Mouse (Mus musculus) retina, embryonic 14.5 days (tissue): Measurements from ENCODE around the gene Oprd1.

ENCODE experiments used
- DNase-seq: peaks from one replicate; pipeline ENCODE4 v3.0.0-alpha.2; 2015; ENCODE audit warnings: low spot score

The Oprd1 gene

GRCm38 (mm10) chr4:132144080-132144841, at the start of gene Oprd1:
Gene Oprd1, minus strand, starts transcription at chr4:132144486.
- peak; percentile 19 for DNase-seq

- no peak for DNase-seq
Observed at GRCm38 (mm10) chr4:132187826-132188401, 43.6 kb upstream of the Oprd1 start.

GRCm38 (mm10) chr4:132183162-132183561, 38.9 kb upstream of the Oprd1 start:
- no peak for DNase-seq

- DNase-seq = no peak
Observed at GRCm38 (mm10) chr4:132181721-132182658, 37.7 kb upstream of the Oprd1 start.

GRCm38 (mm10) chr4:132180710-132181109, 36.4 kb upstream of the Oprd1 start:
- DNase-seq = peak; percentile 49

GRCm38 (mm10) chr4:132178630-132179059, 34.4 kb upstream of the Oprd1 start:
- peak; percentile 91 for DNase-seq

- no peak for DNase-seq
Observed at GRCm38 (mm10) chr4:132176474-132176873, 32.2 kb upstream of the Oprd1 start.

GRCm38 (mm10) chr4:132170891-132171290, 26.6 kb upstream of the Oprd1 start:
- DNase-seq = no peak

- DNase-seq = no peak
Observed at GRCm38 (mm10) chr4:132169761-132170160, 25.5 kb upstream of the Oprd1 start.

- DNase-seq = no peak
Observed at GRCm38 (mm10) chr4:132169271-132169670, 25.0 kb upstream of the Oprd1 start.

GRCm38 (mm10) chr4:132167436-132167835, 23.1 kb upstream of the Oprd1 start:
- no peak for DNase-seq

- no peak for DNase-seq
Observed at GRCm38 (mm10) chr4:132166350-132167290, 22.3 kb upstream of the Oprd1 start.

- DNase-seq = no peak
Observed at GRCm38 (mm10) chr4:132165691-132166090, 21.4 kb upstream of the Oprd1 start.

- DNase-seq = no peak
Observed at GRCm38 (mm10) chr4:132156941-132157622, 12.8 kb upstream of the Oprd1 start.

GRCm38 (mm10) chr4:132154877-132155670, 10.8 kb upstream of the Oprd1 start:
- DNase-seq = peak; percentile 54

- DNase-seq = no peak
Observed at GRCm38 (mm10) chr4:132151673-132152072, 7.4 kb upstream of the Oprd1 start.

- no peak for DNase-seq
Observed at GRCm38 (mm10) chr4:132146201-132146600, 1.9 kb upstream of the Oprd1 start.

GRCm38 (mm10) chr4:132145092-132145491, 806 bp upstream of the Oprd1 start:
- no peak for DNase-seq

GRCm38 (mm10) chr4:132138640-132139039, 5.6 kb downstream of the Oprd1 start:
- no peak for DNase-seq

- no peak for DNase-seq
Observed at GRCm38 (mm10) chr4:132137013-132137412, 7.3 kb downstream of the Oprd1 start.
